Mouse (Mus musculus): ENCODE results near the gene Tmem126b.

Gene Tmem126b

GRCm38 (mm10) chr7:90475793-90476312 lies at the start of gene Tmem126b:
Gene Tmem126b, minus strand, starts transcription at chr7:90476001.
- DNase-seq (ENCODE audit: low spot score), result peak; percentile 98

- DNase-seq (ENCODE audit: low spot score), result no peak
Measured at GRCm38 (mm10) chr7:90512293-90512692, 36.5 kb upstream of the Tmem126b start.

GRCm38 (mm10) chr7:90508124-90508523 lies 32.3 kb upstream of the Tmem126b start:
- DNase-seq (ENCODE audit: low spot score), result no peak

GRCm38 (mm10) chr7:90482607-90483006 lies 6.8 kb upstream of the Tmem126b start:
- no peak for DNase-seq (ENCODE audit: low spot score)

- no peak for DNase-seq (ENCODE audit: low spot score)
Measured at GRCm38 (mm10) chr7:90476313-90477245, 778 bp upstream of the Tmem126b start, which contains the start of gene Dlg2. Gene Dlg2, plus strand, starts transcription at chr7:90476672.

GRCm38 (mm10) chr7:90473511-90473910 lies 2.3 kb downstream of the Tmem126b start:
- no peak for DNase-seq (ENCODE audit: low spot score)

GRCm38 (mm10) chr7:90461441-90461840 lies 14.4 kb downstream of the Tmem126b start:
- DNase-seq (ENCODE audit: low spot score), result no peak

GRCm38 (mm10) chr7:90460930-90461329 lies 14.9 kb downstream of the Tmem126b start:
- DNase-seq (ENCODE audit: low spot score), result peak; percentile 43

- no peak for DNase-seq (ENCODE audit: low spot score)
Measured at GRCm38 (mm10) chr7:90460330-90460729, 15.5 kb downstream of the Tmem126b start.

GRCm38 (mm10) chr7:90457517-90457916 lies 18.3 kb downstream of the Tmem126b start:
- DNase-seq (ENCODE audit: low spot score), result no peak

GRCm38 (mm10) chr7:90456845-90457468 lies 18.8 kb downstream of the Tmem126b start, which contains the start of gene Tmem126a:
Gene Tmem126a, minus strand, starts transcription at chr7:90457229.
- DNase-seq (ENCODE audit: low spot score), result peak; percentile 77

GRCm38 (mm10) chr7:90456149-90456844 lies 19.5 kb downstream of the Tmem126b start:
- DNase-seq (ENCODE audit: low spot score), result no peak

GRCm38 (mm10) chr7:90444206-90444605 lies 31.6 kb downstream of the Tmem126b start:
- DNase-seq (ENCODE audit: low spot score), result peak; percentile 37

- peak; percentile 55 for DNase-seq (ENCODE audit: low spot score)
Measured at GRCm38 (mm10) chr7:90443101-90444091, 32.4 kb downstream of the Tmem126b start.

- DNase-seq (ENCODE audit: low spot score), result peak; percentile 97
Measured at GRCm38 (mm10) chr7:90442518-90443080, 33.2 kb downstream of the Tmem126b start, which contains the start of gene Crebzf. Gene Crebzf, plus strand, starts transcription at chr7:90442729.

GRCm38 (mm10) chr7:90442070-90442469 lies 33.7 kb downstream of the Tmem126b start:
- no peak for DNase-seq (ENCODE audit: low spot score)

GRCm38 (mm10) chr7:90440044-90440443 lies 35.8 kb downstream of the Tmem126b start:
- no peak for DNase-seq (ENCODE audit: low spot score)

GRCm38 (mm10) chr7:90432221-90432620 lies 43.6 kb downstream of the Tmem126b start:
- no peak for DNase-seq (ENCODE audit: low spot score)

- DNase-seq (ENCODE audit: low spot score), result no peak
Measured at GRCm38 (mm10) chr7:90427006-90427405, 48.8 kb downstream of the Tmem126b start.
